In the genomic region with DNA sequence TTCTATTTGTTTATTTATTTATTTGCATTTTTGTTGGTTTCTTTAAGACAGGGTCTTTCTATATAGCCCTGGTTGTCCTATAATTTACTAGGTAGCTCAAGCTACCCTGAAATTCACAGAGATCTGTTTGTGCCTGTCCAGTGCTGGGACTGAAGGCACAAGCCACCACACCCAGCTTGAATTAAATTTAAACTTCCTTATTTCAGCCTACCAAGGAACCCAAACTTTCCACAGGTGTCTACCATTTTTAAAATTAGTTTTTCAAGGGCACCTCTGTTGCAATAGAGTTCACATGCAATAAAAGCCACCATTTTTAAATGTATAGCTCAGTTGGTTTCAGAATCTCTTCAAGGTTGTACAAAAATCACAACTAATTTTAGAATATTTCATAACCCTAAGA, we compare ENCODE assay signal across 26 mouse cellular contexts.
DNase-seq lines count a peak whose midpoint lies in the region; ATAC-seq lines count a peak whose summit lies in the region.
"Had no signal": no experiment of that assay in that cellular context is flagged by ENCODE, and none has a peak within 500 bp of the region (broad histone marks: within the 10 kb centered on the region; RNA-seq: fewer than 3 reads in every experiment).

No protein-coding gene starts in this region.

- peak; percentile 54 for ATAC-seq in megakaryocyte progenitor cell, adult 5-6 weeks (replicated peaks; ENCODE audit: poor library complexity)
- no peak for ATAC-seq in kidney, embryonic 14.5 days (ENCODE audit: low FRiP score, low TSS enrichment)
- ATAC-seq: activated CD4-positive, CD25-positive, alpha-beta regulatory T cell, adult 4 months; CD4-positive, CD25-positive, alpha-beta regulatory T cell, adult 4 months; forebrain, embryonic 13.5 days; forebrain, embryonic 15.5 days; forebrain, postnatal 0 days; Patski had no signal

- H3K27me3 ChIP-seq in kidney, embryonic 14.5 days (ENCODE audit: control insufficient read depth, insufficient read depth, low read length) = no peaks in the 10 kb centered on the region
- H3K27me3 ChIP-seq: CH12.LX; embryonic facial prominence, embryonic 13.5 days; embryonic facial prominence, embryonic 15.5 days; forebrain, embryonic 13.5 days; forebrain, embryonic 15.5 days; Patski had no signal

- intact Hi-C loops in heart, postnatal 10 days (cut with DNase I) = no loop called here

- no peak overlapping the region for H3K9ac ChIP-seq in kidney, embryonic 14.5 days (ENCODE audit: low read depth, low read length)
- H3K9ac ChIP-seq: embryonic facial prominence, embryonic 13.5 days; embryonic facial prominence, embryonic 15.5 days; forebrain, embryonic 13.5 days; forebrain, embryonic 15.5 days; forebrain, postnatal 0 days had no signal

- H3K4me3 ChIP-seq in kidney, embryonic 14.5 days (ENCODE audit: low read length) = no peak overlapping the region
- H3K4me3 ChIP-seq: embryonic facial prominence, embryonic 13.5 days; embryonic facial prominence, embryonic 15.5 days; erythroblast, embryonic 14.5 days; forebrain, embryonic 13.5 days; forebrain, embryonic 15.5 days had no signal

- no peaks in the 10 kb centered on the region for H3K36me3 ChIP-seq in kidney, embryonic 14.5 days (ENCODE audit: control insufficient read depth, insufficient read depth, low read length)
- H3K36me3 ChIP-seq: embryonic facial prominence, embryonic 13.5 days; embryonic facial prominence, embryonic 15.5 days; forebrain, embryonic 15.5 days; G1E had no signal

- no peaks in the 10 kb centered on the region for H3K9me3 ChIP-seq in kidney, embryonic 14.5 days (ENCODE audit: control insufficient read depth, low read length)
- H3K9me3 ChIP-seq: embryonic facial prominence, embryonic 13.5 days; embryonic facial prominence, embryonic 15.5 days; forebrain, embryonic 13.5 days; forebrain, embryonic 15.5 days; G1E had no signal

- peak; percentile 3 for DNase-seq in heart, adult 11 months
- no peak for DNase-seq in heart, postnatal 10 days
- DNase-seq in thymus, adult 18-20 months = no peak
- DNase-seq: adrenal gland, adult 8-10 months; adrenal gland, postnatal 14 days; adrenal gland, postnatal 36 days; B cell, adult 2 months; cerebellum, adult 11-12 months; cerebellum, adult 2 months; cerebellum, adult 9-10 months; cerebellum, postnatal 10 days; cerebellum, postnatal 25 days; embryo, embryonic 11 days; forebrain, postnatal 0 days had no signal

- no peak overlapping the region for H3K27ac ChIP-seq in kidney, embryonic 14.5 days (ENCODE audit: low read depth, low read length)
- H3K27ac ChIP-seq: embryonic facial prominence, embryonic 13.5 days; embryonic facial prominence, embryonic 15.5 days; forebrain, embryonic 13.5 days; forebrain, embryonic 15.5 days had no signal

- H3K4me1 ChIP-seq in kidney, embryonic 14.5 days (ENCODE audit: control insufficient read depth, insufficient read depth, low read length) = no peaks in the 10 kb centered on the region
- H3K4me1 ChIP-seq: embryonic facial prominence, embryonic 13.5 days; embryonic facial prominence, embryonic 15.5 days; forebrain, embryonic 13.5 days; forebrain, embryonic 15.5 days had no signal

- no peak overlapping the region for H3K4me2 ChIP-seq in kidney, embryonic 14.5 days (replicated peaks; ENCODE audit: low read depth, low read length)
- H3K4me2 ChIP-seq: embryonic facial prominence, embryonic 13.5 days; embryonic facial prominence, embryonic 15.5 days; forebrain, embryonic 13.5 days; forebrain, embryonic 15.5 days had no signal
